Mouse (Mus musculus) liver, embryonic 15.5 days (tissue): ENCODE measurements around the gene Dstn. TPM values are rescaled to one million over a fixed set of nuclear protein-coding genes. Genes with fewer than 3 reads are reported as not detected.
A peak's percentile ranks its signal among the peaks of the same experiment; 100 is the strongest.

ENCODE experiments used
- ATAC-seq: fragments of 200-750 bp; cut with Nextera tagmentation; 2 replicates; pipeline ENCODE4 v1.8.0; 2017; ENCODE audit warnings: moderate number of reproducible peaks, mild to moderate bottlenecking, moderate library complexity; ENCODE audit not compliant: insufficient read depth
- H3K27ac ChIP-seq: fragments of 300-500 bp; sonication (generic); replicated peaks from 2 replicates; pipeline ENCODE4 v1.5.1; 2015; ENCODE audit warnings: mild to moderate bottlenecking, inconsistent platforms
- H3K27me3 ChIP-seq: fragments of 300-500 bp; sonication (generic); 2 replicates; pipeline ENCODE4 v1.6.1; 2015; ENCODE audit warnings: mild to moderate bottlenecking, inconsistent platforms
- H3K36me3 ChIP-seq: fragments of 300-500 bp; sonication (generic); replicated peaks from 2 replicates; pipeline ENCODE4 v1.6.1; 2015; ENCODE audit warnings: moderate library complexity, mild to moderate bottlenecking, inconsistent platforms
- H3K4me1 ChIP-seq: fragments of 300-500 bp; sonication (generic); replicated peaks from 2 replicates; pipeline ENCODE4 v1.6.1; 2015; ENCODE audit warnings: inconsistent platforms
- H3K4me2 ChIP-seq: fragments of 300-500 bp; sonication (generic); 2 replicates; pipeline ENCODE4 v1.6.1; 2015; ENCODE audit warnings: moderate library complexity, mild to moderate bottlenecking, inconsistent platforms
- H3K4me3 ChIP-seq: fragments of 300-500 bp; sonication (generic); replicated peaks from 2 replicates; pipeline ENCODE4 v1.5.1; 2015; ENCODE audit warnings: mild to moderate bottlenecking, inconsistent platforms
- H3K9ac ChIP-seq: fragments of 300-500 bp; sonication (generic); 2 replicates; pipeline ENCODE4 v1.6.1; 2015; ENCODE audit warnings: moderate library complexity, mild to moderate bottlenecking, inconsistent platforms
- H3K9me3 ChIP-seq: fragments of 300-500 bp; sonication (generic); replicated peaks from 2 replicates; pipeline ENCODE4 v1.6.1; 2016; ENCODE audit warnings: inconsistent platforms
- WGBS: fragments of 180-500 bp; shearing (Covaris S2); methylation state at CpG from one replicate; pipeline ENCODE4 v1.1.7; 2015; ENCODE audit warnings: mixed read lengths; ENCODE audit not compliant: insufficient replicate concordance; 5-methylcytosine and 5-hydroxymethylcytosine counted together
- polyA plus RNA-seq: library from polyadenylated mRNA; unstranded; fragments of >200 nt; fragmentation: Nextera tagmentation; extraction: Ambion mirVana; gene quantifications from 2 replicates; pipeline ENCODE4 v1.2.1, GENCODE M21; 2015

Dstn gene
- polyA plus RNA-seq, 1 experiment from 2014 or later = 119 TPM

DNA sequence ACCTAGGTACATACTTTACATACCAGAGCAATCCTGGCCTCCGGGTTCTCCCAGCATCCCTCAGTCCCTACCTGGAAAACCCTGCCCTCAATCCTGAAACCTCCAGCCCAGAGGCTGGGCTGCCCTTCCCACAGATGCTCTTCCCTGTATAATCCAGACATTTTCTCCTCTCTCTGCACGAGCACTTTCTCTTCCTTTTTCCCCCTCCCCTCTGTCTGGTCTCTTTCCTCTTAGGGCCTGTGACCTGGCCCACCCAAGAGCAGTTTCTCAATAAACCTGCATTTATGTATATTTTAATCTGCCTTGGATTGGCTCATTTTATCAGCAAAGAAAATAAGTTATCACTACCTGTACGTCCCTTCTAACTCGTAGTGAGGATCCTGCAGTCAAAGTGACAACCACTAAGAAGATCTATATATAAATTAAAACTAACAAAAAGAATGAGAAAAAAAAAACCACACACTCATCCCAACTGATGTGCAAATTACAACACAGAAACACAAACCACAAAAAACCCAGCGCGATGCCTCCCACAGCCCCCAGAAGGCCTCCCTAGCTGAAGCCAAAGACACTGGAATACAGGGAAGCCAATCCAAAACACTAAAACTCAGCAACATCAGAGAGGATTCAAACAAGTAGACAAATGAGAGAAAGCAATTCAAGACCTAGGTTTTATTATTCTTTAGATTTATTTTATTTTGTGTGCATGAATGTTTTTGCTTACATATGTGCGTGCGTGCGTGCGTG, 23.6 kb upstream of the Dstn start:
- no peak overlapping the region for H3K4me2 ChIP-seq
- ATAC-seq = no peak
- no peaks in the 10 kb centered on the region for H3K9me3 ChIP-seq
- no peak overlapping the region for H3K4me3 ChIP-seq
- no peak overlapping the region for H3K9ac ChIP-seq
- H3K4me1 ChIP-seq = peaks cover 11% of the 10 kb centered on the region
- no peaks in the 10 kb centered on the region for H3K27me3 ChIP-seq
- 67% methylated on average over 10 of the region's 10 CpGs for WGBS
- no peaks in the 10 kb centered on the region for H3K36me3 ChIP-seq
- no peak overlapping the region for H3K27ac ChIP-seq

- H3K27me3 ChIP-seq = no peaks in the 10 kb centered on the region
- peaks cover 17% of the 10 kb centered on the region for H3K4me1 ChIP-seq
- H3K9ac ChIP-seq = no peak overlapping the region
- WGBS = 48% methylated on average over 9 of the region's 9 CpGs
- no peak overlapping the region for H3K4me2 ChIP-seq
- no peak overlapping the region for H3K27ac ChIP-seq
- ATAC-seq = no peak
- no peak overlapping the region for H3K4me3 ChIP-seq
- H3K36me3 ChIP-seq = no peaks in the 10 kb centered on the region
- H3K9me3 ChIP-seq = no peaks in the 10 kb centered on the region
These were observed 15.5 kb upstream of the Dstn start for GRCm38 (mm10) chr2:143899470-143900220.

DNA sequence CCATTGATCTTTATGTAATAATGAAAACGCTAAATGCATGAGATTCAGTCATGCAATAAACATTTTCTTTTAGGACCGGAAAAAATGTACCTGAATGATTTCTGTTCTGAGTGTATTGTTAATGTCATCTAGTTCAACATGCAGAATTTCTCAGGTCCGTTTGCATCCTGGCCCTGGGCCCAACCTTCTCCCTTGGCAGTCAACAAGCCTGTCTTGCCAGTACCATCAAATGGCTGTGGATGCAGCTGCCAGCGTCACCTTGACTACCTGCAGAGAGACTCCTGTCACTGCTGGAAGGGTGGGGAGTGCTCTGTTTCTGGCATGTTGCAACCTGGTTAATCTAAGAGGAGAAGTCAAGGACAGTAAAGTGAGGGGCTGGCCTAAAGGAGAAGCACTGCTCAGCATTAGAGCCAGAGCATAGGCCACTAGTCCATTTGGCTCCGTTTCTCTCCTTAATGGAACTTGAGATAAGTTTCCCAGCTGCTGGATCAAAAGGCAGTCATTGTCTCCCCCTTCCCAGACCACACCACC, 14.2 kb upstream of the Dstn start:
- ATAC-seq = no peak
- WGBS = 69% methylated on average over 5 of the region's 5 CpGs
- Histone ChIP-seq H3K4me3 (no peak overlapping the region), H3K9ac (no peak overlapping the region), H3K27me3 (no peaks in the 10 kb centered on the region), H3K36me3 (no peaks in the 10 kb centered on the region), H3K4me2 (no peak overlapping the region), H3K4me1 (peaks cover 17% of the 10 kb centered on the region), H3K27ac (no peak overlapping the region), H3K9me3 (no peaks in the 10 kb centered on the region)

DNA sequence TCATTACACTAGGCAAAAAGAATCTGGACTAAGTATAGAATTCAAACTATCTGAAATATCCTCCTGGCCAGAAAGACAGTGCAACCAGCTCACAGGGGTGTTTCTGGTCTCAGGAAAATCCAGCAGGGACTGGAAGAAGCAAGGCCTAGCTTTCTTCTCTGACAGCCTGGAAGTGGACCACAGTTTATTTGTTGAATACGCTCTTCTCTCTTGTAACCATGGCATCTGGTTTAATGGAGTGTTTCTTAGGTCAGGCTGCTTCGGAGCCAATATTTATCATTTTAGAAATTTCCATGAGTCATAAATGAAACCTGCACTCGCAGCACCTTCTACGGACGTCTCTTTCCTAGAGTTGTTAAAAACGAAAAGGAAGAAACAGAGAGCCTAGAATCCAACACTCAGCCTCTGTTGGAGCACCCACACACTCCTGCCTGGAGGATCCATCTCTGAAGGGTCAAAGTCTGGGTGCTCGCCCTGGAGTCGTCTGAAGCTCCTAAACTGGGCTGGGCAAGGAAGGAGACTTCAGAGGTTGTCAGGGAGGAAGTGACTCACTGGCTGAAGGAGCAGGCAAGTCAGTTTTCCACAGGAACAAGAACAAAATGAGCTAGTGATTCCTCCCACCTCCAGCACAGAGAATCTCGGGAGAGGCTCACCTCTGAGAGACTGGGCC, 11.6 kb upstream of the Dstn start:
- peaks cover 12% of the 10 kb centered on the region for H3K4me1 ChIP-seq
- H3K4me3 ChIP-seq = no peak overlapping the region
- ATAC-seq = no peak
- no peak overlapping the region for H3K4me2 ChIP-seq
- 63% methylated on average over 9 of the region's 9 CpGs for WGBS
- H3K9ac ChIP-seq = no peak overlapping the region
- no peaks in the 10 kb centered on the region for H3K27me3 ChIP-seq
- no peaks in the 10 kb centered on the region for H3K9me3 ChIP-seq
- H3K27ac ChIP-seq = no peak overlapping the region
- no peaks in the 10 kb centered on the region for H3K36me3 ChIP-seq

GRCm38 (mm10) chr2:143904896-143905295, 10.2 kb upstream of the Dstn start:
- Histone ChIP-seq H3K4me3 (no peak overlapping the region), H3K4me1 (peaks cover 6% of the 10 kb centered on the region; the same call in 1 of the 2 replicates), H3K27ac (no peak overlapping the region), H3K9me3 (no peaks in the 10 kb centered on the region), H3K36me3 (no peaks in the 10 kb centered on the region), H3K9ac (no peak overlapping the region), H3K27me3 (no peaks in the 10 kb centered on the region), H3K4me2 (no peak overlapping the region)
- 61% methylated on average over 5 of the region's 5 CpGs for WGBS
- no peak for ATAC-seq

GRCm38 (mm10) chr2:143909230-143909629, 5.9 kb upstream of the Dstn start:
- H3K4me2 ChIP-seq = no peak overlapping the region
- peaks cover 9% of the 10 kb centered on the region; the same call in 1 of the 2 replicates for H3K27me3 ChIP-seq
- WGBS = 67% methylated on average over 2 of the region's 2 CpGs
- no peak overlapping the region for H3K27ac ChIP-seq
- no peak overlapping the region for H3K4me3 ChIP-seq
- H3K36me3 ChIP-seq = no peaks in the 10 kb centered on the region
- ATAC-seq = no peak
- no peaks in the 10 kb centered on the region for H3K9me3 ChIP-seq
- H3K9ac ChIP-seq = no peak overlapping the region
- H3K4me1 ChIP-seq = peaks cover 14% of the 10 kb centered on the region

DNA sequence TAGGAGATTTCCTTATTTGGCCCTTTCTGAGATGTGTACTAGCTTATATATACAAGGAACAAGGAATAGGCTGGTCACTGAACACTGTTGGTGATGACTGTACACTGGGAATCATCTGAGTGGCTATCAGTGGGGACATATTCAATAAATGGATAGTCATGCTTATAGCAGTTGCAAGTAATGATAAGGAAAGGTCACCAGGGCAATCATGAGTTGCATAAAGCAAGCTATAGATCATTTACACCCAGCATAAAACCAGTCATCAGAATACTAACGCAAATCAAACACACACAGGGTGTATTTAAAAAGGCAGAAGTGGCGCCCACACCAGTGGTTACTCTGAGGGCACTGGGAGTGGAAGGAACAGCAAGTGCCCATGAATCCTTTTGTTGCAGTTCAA, 2.9 kb upstream of the Dstn start:
- no peak overlapping the region for H3K4me3 ChIP-seq
- H3K4me2 ChIP-seq = peak overlapping the region; percentile 5; the same call in 1 of the 2 replicates
- no peaks in the 10 kb centered on the region for H3K36me3 ChIP-seq
- H3K27ac ChIP-seq = no peak overlapping the region
- peaks cover 40% of the 10 kb centered on the region for H3K4me1 ChIP-seq
- 55% methylated on average over 2 of the region's 2 CpGs for WGBS
- H3K9me3 ChIP-seq = no peaks in the 10 kb centered on the region
- ATAC-seq = no peak
- H3K27me3 ChIP-seq = peaks cover 10% of the 10 kb centered on the region; the same call in 1 of the 2 replicates
- H3K9ac ChIP-seq = no peak overlapping the region

GRCm38 (mm10) chr2:143914221-143914620, 899 bp upstream of the Dstn start:
- H3K9ac ChIP-seq = peak overlapping the region; percentile 50
- H3K4me1 ChIP-seq = peaks cover 60% of the 10 kb centered on the region
- no peak for ATAC-seq
- peaks cover 10% of the 10 kb centered on the region; the same call in 1 of the 2 replicates for H3K27me3 ChIP-seq
- no peaks in the 10 kb centered on the region for H3K36me3 ChIP-seq
- H3K27ac ChIP-seq = peak overlapping the region; percentile 98
- peak overlapping the region; percentile 88 for H3K4me2 ChIP-seq
- peak overlapping the region; percentile 87 for H3K4me3 ChIP-seq
- H3K9me3 ChIP-seq = no peaks in the 10 kb centered on the region
- WGBS = 10% methylated on average over 10 of the region's 10 CpGs

GRCm38 (mm10) chr2:143915600-143916135, 548 bp downstream of the Dstn start:
- peak; percentile 38 for ATAC-seq
- Histone ChIP-seq H3K27ac (peak overlapping the region; percentile 98), H3K9ac (peak overlapping the region; percentile 82), H3K36me3 (no peaks in the 10 kb centered on the region), H3K4me3 (peak overlapping the region; percentile 87), H3K27me3 (peaks cover 10% of the 10 kb centered on the region; the same call in 1 of the 2 replicates), H3K4me2 (peak overlapping the region; percentile 88), H3K4me1 (peaks cover 72% of the 10 kb centered on the region), H3K9me3 (no peaks in the 10 kb centered on the region)
- WGBS = 0% methylated on average over 32 of the region's 32 CpGs

DNA sequence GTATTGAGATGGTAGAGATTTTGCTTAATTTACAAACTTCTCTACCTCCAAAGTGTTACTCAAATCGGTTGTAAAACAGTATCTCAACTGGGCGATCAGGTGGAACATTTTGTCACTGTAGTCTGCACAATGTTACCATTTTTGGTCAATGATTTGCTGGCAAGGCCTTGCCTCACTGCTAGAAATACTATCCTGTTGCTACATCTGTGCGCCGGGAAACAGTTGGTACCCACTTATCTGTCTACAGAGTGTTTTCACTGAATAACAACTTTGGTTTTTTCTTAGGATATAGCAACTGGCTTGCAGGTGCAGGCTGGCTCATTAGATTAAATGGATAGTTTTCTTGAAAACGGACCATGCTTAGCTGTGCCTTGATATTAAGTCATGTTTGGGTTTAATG, 1.1 kb downstream of the Dstn start:
- 2% methylated on average over 5 of the region's 5 CpGs for WGBS
- Histone ChIP-seq H3K9ac (peak overlapping the region; percentile 82), H3K27ac (peak overlapping the region; percentile 98), H3K36me3 (no peaks in the 10 kb centered on the region), H3K4me3 (peak overlapping the region; percentile 87), H3K4me1 (peaks cover 78% of the 10 kb centered on the region), H3K4me2 (peak overlapping the region; percentile 88), H3K9me3 (no peaks in the 10 kb centered on the region), H3K27me3 (peaks cover 10% of the 10 kb centered on the region; the same call in 1 of the 2 replicates)
- ATAC-seq = peak; percentile 14
